Mouse (Mus musculus) olfactory bulb, adult 2 months (tissue): Measurements from ENCODE around the gene Nfat5.

Experiments
- CTCF ChIP-seq: fragments of 200-500 bp; IDR thresholded peaks from 2 replicates; pipeline ENCODE4 v1.5.1; 2012; ENCODE audit warnings: low read depth, mild to moderate bottlenecking, low read length, moderate library complexity; ENCODE audit not compliant: insufficient read depth
- POLR2A ChIP-seq: fragments of 200-500 bp; IDR thresholded peaks from 2 replicates; pipeline ENCODE4 v1.6.1; 2012; ENCODE audit warnings: mild to moderate bottlenecking, low read depth, low read length, moderate library complexity; ENCODE audit not compliant: insufficient read depth

GRCm38 (mm10) chr8:107244218-107244617, 49.1 kb upstream of the Nfat5 start:
- no peak for TF ChIP-seq POLR2A
- no peak for TF ChIP-seq CTCF
